Mouse (Mus musculus) thymus, postnatal 14 days (tissue): ENCODE measurements around the gene Mto1.

Source experiments
- DNase-seq: peaks from one replicate; pipeline ENCODE4 v3.0.0; 2021

Mto1 gene

DNA sequence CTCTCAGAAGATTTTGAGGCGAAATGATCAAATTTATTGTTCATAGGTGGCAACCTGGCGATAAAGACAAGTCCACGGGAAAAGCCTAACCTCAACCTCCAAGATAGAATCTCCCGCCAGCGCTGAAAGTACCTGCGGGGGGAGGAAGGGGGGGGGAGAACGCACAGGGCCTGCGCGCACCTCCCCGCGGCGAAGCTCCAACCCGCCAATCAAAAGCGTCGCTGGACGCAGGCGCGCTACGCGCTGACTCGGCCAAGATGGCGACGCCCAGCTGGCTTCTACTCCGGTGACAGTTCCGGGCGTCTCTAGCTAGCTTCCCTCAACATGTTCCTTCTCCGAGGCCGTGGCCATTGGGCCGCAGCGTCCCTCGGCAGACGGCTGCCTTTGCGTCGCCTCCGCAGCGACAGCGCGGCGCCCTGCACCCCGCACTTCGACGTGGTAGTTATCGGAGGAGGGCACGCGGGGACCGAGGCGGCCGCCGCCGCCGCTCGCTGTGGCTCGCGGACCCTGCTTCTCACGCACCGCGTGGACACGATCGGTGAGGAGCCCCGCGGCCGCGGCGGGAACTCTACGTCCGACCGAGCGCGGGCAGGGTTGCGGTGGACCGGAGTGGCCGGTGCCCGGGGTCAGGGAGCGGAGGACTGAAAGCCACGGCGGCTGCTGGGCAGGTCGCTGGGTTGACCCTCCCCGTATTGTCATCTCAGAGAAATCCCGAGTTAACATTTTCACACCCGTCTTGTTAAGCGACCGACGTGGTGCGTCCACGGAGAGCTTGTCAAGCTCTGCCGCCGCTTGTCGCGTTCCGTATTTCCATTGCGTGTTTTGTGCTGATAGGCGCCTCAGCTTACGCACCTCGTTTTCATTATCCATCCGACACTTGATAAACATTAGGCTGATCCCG is at the start of gene Mto1, which contains the start of gene Gm17324:
Gene Mto1, plus strand, starts transcription at position 236 of the 901 bp plus-strand sequence.
Gene Gm17324, minus strand, starts transcription at position 814 of the 901 bp plus-strand sequence.
- DNase-seq = peak; percentile 91

GRCm38 (mm10) chr9:78400570-78400969 is 47.4 kb upstream of the Mto1 start:
- DNase-seq = no peak

DNA sequence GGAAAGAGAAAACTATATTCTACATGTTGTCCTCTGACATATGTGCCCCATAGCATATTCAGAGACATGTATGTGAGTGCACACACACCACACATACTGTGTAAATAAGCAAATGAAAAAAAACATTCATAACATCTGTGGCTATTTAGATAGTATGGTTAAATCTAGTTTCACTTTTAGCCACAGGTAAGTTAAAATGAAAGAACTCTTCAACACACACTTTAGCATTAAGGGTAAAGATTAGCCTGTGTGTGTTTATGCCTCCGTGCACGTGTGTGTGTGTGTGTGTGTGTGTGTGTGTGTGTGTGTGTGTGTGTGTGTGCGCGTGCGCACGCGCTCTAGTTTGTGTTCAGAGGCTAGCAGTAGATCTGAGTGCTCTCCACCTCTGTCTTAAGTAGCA is 46.4 kb upstream of the Mto1 start:
- DNase-seq = no peak

- peak; percentile 38 for DNase-seq
Measured at GRCm38 (mm10) chr9:78427362-78427781, 20.6 kb upstream of the Mto1 start.

GRCm38 (mm10) chr9:78428185-78428584 is 19.8 kb upstream of the Mto1 start:
- DNase-seq = no peak

DNA sequence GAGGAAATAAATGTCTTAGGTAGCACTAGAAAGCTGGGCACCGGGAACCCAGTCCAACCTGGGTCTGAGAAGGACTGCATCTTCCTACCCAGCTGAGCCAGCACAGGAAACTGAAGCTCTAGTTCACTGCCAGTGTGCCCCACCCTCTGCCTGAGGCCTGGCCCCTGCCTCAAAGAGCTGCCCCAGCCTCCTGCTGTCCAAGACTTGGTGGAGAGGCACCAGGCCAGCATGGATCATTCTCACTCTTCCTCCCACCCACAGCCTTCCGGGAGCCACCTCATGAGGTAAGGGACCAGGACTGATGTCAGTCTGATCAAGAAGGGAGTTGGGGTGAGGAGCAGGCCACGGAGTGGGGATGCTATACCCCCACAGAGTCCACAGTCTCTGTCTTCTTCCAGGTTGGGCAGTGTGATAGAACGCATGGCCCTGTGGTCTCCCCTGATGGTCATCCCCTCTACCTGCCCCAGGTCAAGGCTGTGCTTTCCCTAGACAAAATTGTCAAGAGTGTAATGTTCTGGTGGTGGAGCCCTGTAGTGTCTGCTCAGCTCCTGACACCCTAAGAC is 19.1 kb upstream of the Mto1 start:
- no peak for DNase-seq

- no peak for DNase-seq
Measured at GRCm38 (mm10) chr9:78429551-78429950, 18.5 kb upstream of the Mto1 start.

- no peak for DNase-seq
Measured at GRCm38 (mm10) chr9:78430486-78430885, 17.5 kb upstream of the Mto1 start.

DNA sequence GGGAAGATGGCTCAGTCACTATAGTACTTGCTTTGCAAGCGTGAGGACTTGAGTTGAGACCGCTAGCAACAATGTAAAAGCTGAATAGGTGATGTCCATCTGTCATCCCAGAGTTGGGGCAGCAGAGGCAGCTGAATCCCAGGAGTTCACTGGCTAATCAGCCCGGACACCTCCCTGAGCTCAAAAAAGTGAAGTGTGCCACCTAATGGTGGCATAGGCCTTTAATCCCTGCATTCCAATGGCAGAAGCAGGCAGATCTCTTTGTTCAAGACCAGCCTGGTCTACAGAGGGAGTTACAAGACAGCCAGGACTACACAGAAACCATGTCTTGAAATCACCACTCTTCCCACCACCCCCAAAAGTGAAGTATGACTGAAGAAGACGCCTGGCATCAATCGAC is 15.5 kb upstream of the Mto1 start:
- no peak for DNase-seq

DNA sequence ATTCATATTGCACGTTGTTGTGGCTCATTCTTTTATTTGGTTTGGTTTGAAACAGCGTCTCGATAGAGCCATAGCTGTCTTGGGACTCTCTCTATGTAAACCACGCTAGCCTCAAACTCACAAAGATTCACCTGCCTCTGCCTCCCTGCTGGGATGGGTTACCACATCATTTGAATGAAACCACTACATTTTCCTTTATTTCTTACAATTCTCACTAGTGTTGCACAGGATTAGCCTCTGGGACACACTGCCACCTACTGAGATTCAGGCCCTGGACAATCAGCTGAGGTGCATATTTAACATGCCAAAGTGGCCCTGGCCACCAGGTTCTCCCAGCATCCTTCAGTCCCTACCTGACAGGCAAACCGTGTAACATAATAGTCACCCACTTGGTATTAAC is 8.6 kb upstream of the Mto1 start:
- no peak for DNase-seq

GRCm38 (mm10) chr9:78442237-78442578 is 5.8 kb upstream of the Mto1 start:
- no peak for DNase-seq

- peak; percentile 48 for DNase-seq
Measured at GRCm38 (mm10) chr9:78442579-78443392, 5.2 kb upstream of the Mto1 start, which contains the start of gene Cgas. Gene Cgas, minus strand, starts transcription at chr9:78443237.

DNA sequence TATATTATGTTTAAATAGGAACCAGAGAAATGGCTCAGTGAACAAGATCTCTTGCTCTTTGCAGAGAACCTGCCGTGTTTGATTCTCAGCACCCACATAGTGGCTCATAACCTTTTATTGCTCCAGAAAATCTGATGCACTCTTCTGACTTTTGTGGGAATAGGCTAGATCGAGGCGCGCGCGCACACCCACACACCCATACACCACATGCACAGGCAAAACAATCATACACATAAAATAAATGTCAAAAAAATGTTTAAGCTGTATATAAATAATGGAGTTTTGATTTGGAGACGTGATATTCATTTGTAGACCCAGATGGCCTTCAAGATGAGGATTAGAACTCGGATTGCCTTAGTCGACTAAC is 419 bp upstream of the Mto1 start:
- no peak for DNase-seq

DNA sequence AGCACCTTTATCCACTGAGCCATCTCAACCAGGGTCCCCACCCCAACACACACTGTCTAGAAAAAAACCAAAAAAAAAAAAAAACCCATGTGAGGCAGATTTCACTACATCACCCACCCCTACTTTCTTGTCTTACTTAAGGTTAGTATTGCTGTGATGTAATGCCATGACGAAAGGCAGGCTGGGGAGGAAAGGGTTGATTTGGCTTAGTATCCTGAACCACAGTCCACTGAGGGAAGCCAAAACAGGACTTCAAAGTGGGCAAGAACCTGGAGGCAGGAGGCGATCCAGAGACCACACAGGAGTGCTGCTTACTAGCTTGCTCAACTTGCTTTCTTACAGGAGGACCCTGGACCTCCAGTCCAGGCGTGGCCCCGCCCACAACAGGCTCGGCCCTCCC is 2.4 kb downstream of the Mto1 start:
- DNase-seq = no peak

GRCm38 (mm10) chr9:78451382-78451781 is 3.4 kb downstream of the Mto1 start:
- peak; percentile 52 for DNase-seq

DNA sequence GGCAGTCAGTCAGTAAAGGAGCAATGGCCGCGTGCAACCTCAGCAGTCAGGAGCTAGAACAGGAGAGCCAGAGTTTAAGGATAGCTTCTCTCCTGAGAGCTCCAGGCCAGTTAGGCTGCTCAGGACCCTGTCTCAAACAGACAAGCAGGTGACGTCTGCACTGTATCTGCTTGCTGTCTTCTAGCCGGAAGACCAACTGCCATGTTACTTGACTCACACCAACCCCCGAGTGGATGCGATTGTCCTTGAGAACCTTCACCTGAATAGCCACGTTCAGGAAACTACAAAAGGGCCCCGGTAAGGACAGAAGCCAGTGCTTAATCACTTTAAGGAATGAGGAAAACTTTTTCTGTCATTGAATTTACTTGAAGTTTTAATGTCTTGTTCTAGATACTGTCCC is 9.0 kb downstream of the Mto1 start:
- no peak for DNase-seq

- no peak for DNase-seq
Measured at GRCm38 (mm10) chr9:78463337-78463736, 15.3 kb downstream of the Mto1 start.

GRCm38 (mm10) chr9:78465725-78466124 is 17.7 kb downstream of the Mto1 start:
- no peak for DNase-seq

DNA sequence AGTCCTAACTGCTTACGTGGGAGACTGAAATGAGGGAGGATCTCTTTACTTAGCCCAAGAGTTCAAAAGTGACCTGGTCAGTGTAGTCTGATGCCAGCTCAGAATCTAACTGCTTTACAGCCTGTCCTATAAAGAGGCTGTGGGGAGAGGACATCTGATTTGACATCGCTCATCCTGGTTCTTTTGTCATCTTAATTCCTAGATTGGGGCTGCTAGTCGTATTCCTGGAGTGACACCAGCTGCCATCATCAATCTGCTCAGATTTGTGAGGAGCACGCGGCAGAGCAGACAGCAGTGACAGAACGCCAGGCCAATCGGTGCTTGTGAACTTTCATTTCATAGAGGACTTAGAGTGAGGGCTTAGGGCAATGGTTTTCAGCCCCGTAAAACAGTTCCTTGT is 25.6 kb downstream of the Mto1 start:
- no peak for DNase-seq

DNA sequence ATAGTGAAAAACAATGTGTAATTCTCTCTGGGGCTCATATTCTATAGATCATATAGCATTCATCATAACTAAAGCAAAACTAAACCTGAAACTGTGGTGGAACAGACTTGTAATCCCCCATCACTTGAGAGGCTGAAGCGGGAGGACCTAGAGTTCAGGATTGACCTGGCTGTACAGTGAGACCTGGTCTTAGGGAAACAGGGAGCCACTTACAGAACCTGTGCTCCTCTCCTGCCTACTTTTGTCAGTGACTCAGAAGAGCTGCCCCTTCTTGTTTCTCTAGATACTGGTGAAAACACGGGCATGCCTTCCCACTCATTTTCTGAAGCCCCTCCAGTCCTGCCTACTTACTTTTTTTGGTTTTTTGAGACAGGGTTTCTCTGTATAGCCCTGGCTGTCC is 26.3 kb downstream of the Mto1 start:
- no peak for DNase-seq

DNA sequence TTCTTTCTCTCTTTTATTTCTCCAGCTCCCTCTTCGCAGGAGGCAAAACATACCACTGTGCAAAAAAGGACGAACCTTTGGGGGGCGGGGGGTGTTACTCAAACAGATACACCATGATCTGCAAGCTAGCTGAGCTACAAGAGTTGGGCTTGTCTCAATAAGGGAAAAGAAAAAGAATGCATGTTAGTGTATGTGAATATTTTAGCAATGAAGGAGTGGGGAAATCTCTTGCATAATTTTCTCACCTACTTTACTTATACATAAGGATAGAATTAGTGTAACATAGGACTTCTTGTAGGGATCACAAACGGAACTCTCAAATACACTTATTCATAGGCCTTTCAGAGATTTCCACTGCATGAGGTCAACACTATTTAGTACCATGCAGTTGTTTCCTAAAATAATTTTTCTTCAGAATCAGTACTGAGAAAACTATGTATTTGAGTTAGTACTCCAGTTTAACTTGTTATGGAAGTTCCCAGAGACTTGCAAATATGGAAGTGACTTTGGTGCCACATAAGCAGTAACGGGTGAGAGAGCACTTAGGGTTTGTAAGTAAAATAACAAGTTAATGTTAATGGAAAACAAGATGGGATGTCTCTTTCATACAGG is 26.9 kb downstream of the Mto1 start:
- DNase-seq = no peak

GRCm38 (mm10) chr9:78475383-78475780 is 27.4 kb downstream of the Mto1 start:
- DNase-seq = no peak

GRCm38 (mm10) chr9:78475873-78476272 is 27.9 kb downstream of the Mto1 start:
- no peak for DNase-seq
